Mouse (Mus musculus) hindbrain, embryonic 14.5 days (tissue): ENCODE measurements at regions not wholly inside any gene's neighbourhood (a gene's known extent, or its start where the extent isn't known, plus 50 kb on each side); places are given as distances from the start of the nearest gene placed in this dataset.

Experiments
- ATAC-seq: fragments of 200-750 bp; cut with Nextera tagmentation; 2 replicates; pipeline ENCODE4 v1.8.0; 2017; ENCODE audit warnings: moderate number of reproducible peaks, mild to moderate bottlenecking, moderate TSS enrichment, moderate library complexity; ENCODE audit not compliant: low FRiP score
- DNase-seq: peaks from one replicate; pipeline ENCODE4 v3.0.0-alpha.2; 2015; ENCODE audit warnings: low spot score
- H3K27ac ChIP-seq: fragments of 300-500 bp; sonication (generic); 2 replicates; pipeline ENCODE4 v1.5.1; 2014; ENCODE audit warnings: mild to moderate bottlenecking, moderate library complexity
- H3K27me3 ChIP-seq: fragments of 300-500 bp; sonication (generic); 2 replicates; pipeline ENCODE4 v1.6.1; 2014; ENCODE audit warnings: mild to moderate bottlenecking, low read length, mixed read lengths; ENCODE audit not compliant: control insufficient read depth, insufficient read depth
- H3K36me3 ChIP-seq: fragments of 300-500 bp; sonication (generic); replicated peaks from 2 replicates; pipeline ENCODE4 v1.6.1; 2014; ENCODE audit not compliant: control insufficient read depth, insufficient read depth
- H3K4me1 ChIP-seq: fragments of 300-500 bp; sonication (generic); replicated peaks from 2 replicates; pipeline ENCODE4 v1.6.1; 2014; ENCODE audit warnings: antibody characterized with exemption, low read length, mixed read lengths; ENCODE audit not compliant: control insufficient read depth, insufficient read depth
- H3K4me2 ChIP-seq: fragments of 300-500 bp; sonication (generic); replicated peaks from 2 replicates; pipeline ENCODE4 v1.6.1; 2014; ENCODE audit warnings: mild to moderate bottlenecking, moderate library complexity
- H3K4me3 ChIP-seq: fragments of 300-500 bp; sonication (generic); replicated peaks from 2 replicates; pipeline ENCODE4 v1.5.1; 2014; ENCODE audit warnings: mild to moderate bottlenecking, low read length
- H3K9ac ChIP-seq: fragments of 300-500 bp; sonication (generic); 2 replicates; pipeline ENCODE4 v1.6.1; 2014
- H3K9me3 ChIP-seq: fragments of 300-500 bp; sonication (generic); 2 replicates; pipeline ENCODE4 v1.6.1; 2016; ENCODE audit warnings: low read length; ENCODE audit not compliant: control insufficient read depth
- WGBS: fragments of 180-500 bp; shearing (Covaris S2); extraction: QIAGEN DNeasy Blood & Tissue Kit; methylation state at CpG from one replicate; pipeline ENCODE4 v1.1.7; 2014; 5-methylcytosine and 5-hydroxymethylcytosine counted together

DNA sequence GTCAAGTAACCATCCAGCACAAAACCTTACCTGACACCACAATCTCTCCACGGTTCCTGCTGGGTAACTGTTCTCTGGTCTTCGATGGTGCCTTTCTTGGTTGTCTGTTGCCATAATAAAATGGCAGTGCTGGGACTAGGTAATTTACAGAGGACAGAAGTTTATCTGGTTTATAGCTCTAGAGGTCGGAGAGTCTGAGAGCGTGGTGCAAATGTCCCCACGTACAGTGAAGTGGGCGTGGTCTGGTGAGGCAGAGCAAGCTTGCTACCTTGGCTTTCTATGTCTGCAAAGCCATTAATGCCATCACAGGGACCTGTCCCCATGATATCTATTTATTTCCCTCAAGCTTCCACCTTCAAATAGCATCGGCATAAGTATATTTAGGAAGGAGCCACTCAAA lies 223.0 kb downstream of the Opa1 start:
- no peak overlapping the region for H3K4me3 ChIP-seq
- no peaks in the 10 kb centered on the region for H3K9me3 ChIP-seq
- H3K4me1 ChIP-seq: no peaks in the 10 kb centered on the region
- H3K27ac ChIP-seq: no peak overlapping the region
- H3K9ac ChIP-seq: no peak overlapping the region
- H3K4me2 ChIP-seq: no peak overlapping the region
- ATAC-seq (no peak), DNase-seq (no peak)
- WGBS: 88% methylated on average over 7 of the region's 7 CpGs
- H3K27me3 ChIP-seq: peaks cover 30% of the 10 kb centered on the region
- no peaks in the 10 kb centered on the region for H3K36me3 ChIP-seq

GRCm38 (mm10) chr16:29802603-29803002 lies 223.5 kb downstream of the Opa1 start:
- peaks cover 26% of the 10 kb centered on the region for H3K27me3 ChIP-seq
- WGBS: 46% methylated on average over 6 of the region's 6 CpGs
- H3K4me1 ChIP-seq: no peaks in the 10 kb centered on the region
- no peaks in the 10 kb centered on the region for H3K36me3 ChIP-seq
- no peak overlapping the region for H3K27ac ChIP-seq
- H3K9me3 ChIP-seq: no peaks in the 10 kb centered on the region
- DNase-seq (no peak), ATAC-seq (no peak)
- no peak overlapping the region for H3K4me2 ChIP-seq
- H3K9ac ChIP-seq: no peak overlapping the region
- no peak overlapping the region for H3K4me3 ChIP-seq

DNA sequence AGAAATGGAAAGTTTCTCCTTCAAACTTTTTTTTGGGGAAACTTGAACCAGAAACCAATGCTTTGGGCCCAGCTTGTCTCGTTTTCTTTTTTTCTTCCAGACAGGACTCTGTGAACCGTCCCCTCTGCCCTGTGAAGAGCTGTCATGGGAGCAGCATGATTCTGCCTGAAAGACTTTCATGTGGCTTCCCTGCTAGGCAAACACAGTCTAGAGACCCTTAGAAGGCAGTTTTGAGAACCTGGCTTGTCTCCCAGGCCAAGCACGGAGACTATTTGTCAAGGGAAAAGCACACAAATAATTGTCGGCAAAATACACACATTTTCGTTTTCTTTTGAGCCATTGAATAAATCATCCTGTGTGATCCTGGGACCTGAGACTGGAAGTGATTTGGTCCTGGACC lies 228.7 kb downstream of the Opa1 start:
- Histone ChIP-seq H3K27me3 (peaks cover 14% of the 10 kb centered on the region), H3K27ac (no peak overlapping the region), H3K9ac (no peak overlapping the region), H3K9me3 (no peaks in the 10 kb centered on the region), H3K4me1 (peaks cover 2% of the 10 kb centered on the region), H3K4me3 (no peak overlapping the region), H3K36me3 (no peaks in the 10 kb centered on the region), H3K4me2 (no peak overlapping the region)
- 63% methylated on average over 5 of the region's 5 CpGs for WGBS
- DNase-seq (no peak), ATAC-seq (no peak)

DNA sequence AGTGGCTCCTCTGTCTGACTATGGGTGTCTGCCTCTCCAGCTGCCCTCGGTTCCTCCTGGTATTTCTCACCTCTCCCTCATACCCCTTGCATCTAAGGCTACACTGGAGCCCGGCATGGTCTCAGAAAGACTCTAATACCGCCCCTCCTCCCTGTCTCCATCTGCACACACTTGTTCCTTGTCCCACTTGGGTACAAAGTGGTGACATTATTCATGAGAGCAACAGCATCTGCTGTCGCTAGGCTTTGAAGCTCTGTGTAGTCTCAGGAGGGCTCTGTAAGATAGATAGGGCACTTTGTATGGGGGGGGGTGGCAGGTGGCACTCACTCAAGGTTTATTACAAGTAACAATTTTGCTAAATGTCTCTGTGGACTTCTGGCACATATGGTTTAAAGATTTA lies 229.7 kb downstream of the Opa1 start:
- H3K9ac ChIP-seq: no peak overlapping the region
- no peak overlapping the region for H3K4me2 ChIP-seq
- peaks cover 6% of the 10 kb centered on the region for H3K4me1 ChIP-seq
- DNase-seq: no peak
- H3K27me3 ChIP-seq: peaks cover 15% of the 10 kb centered on the region
- WGBS: 32% methylated on average over 4 of the region's 4 CpGs
- no peaks in the 10 kb centered on the region for H3K9me3 ChIP-seq
- no peak overlapping the region for H3K4me3 ChIP-seq
- H3K27ac ChIP-seq: no peak overlapping the region
- no peaks in the 10 kb centered on the region for H3K36me3 ChIP-seq
- 0 out of 2 replicates have a peak, but pooled peaks have one; percentile 15 for ATAC-seq

DNA sequence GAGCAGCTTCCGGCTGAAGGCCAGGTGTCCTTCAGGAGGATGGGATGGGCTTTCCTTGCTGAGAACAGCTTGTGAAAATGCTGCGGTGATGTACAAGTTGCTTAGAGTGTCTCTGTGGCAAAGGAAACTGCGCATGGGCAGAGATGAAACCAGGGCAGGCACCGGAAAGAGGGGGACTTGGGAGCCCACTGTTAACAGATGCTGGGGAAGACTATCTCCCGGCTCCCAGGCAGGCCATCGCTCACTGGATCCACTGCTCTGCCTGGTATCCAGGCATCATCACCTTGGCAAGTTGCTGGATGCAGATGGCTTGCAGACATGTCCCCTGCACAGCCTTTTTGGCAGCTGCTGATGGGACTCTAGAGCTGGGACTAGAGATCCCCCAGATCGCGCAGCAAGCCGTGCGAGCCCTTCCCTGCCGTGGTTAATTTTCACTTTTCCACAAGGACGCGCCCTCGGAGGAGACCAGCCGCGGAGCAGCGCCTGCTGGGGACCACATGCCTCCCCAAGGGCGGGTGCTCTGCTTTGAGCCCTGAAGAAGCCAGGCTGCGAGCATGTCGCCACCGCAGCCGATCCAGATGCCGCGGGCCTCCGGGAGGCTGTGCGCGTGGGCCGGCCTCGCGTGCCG lies 234.4 kb downstream of the Opa1 start:
- Histone ChIP-seq H3K9me3 (no peaks in the 10 kb centered on the region), H3K36me3 (no peaks in the 10 kb centered on the region), H3K4me2 (peak overlapping the region; percentile 99), H3K4me1 (peaks cover 6% of the 10 kb centered on the region), H3K9ac (peak overlapping the region; percentile 95), H3K27ac (peak overlapping the region; percentile 92), H3K27me3 (peaks cover 15% of the 10 kb centered on the region), H3K4me3 (peak overlapping the region; percentile 62)
- ATAC-seq (peak; percentile 71), DNase-seq (peak; percentile 66)
- WGBS: 3% methylated on average over 31 of the region's 31 CpGs

- H3K4me1 ChIP-seq: peaks cover 6% of the 10 kb centered on the region
- H3K27me3 ChIP-seq: peaks cover 15% of the 10 kb centered on the region
- peak overlapping the region; percentile 95 for H3K9ac ChIP-seq
- H3K27ac ChIP-seq: peak overlapping the region; percentile 92
- H3K4me3 ChIP-seq: peak overlapping the region; percentile 62
- H3K36me3 ChIP-seq: no peaks in the 10 kb centered on the region
- H3K4me2 ChIP-seq: peak overlapping the region; percentile 99
- WGBS: 2% methylated on average over 20 of the region's 32 CpGs
- DNase-seq: peak; percentile 63
- H3K9me3 ChIP-seq: no peaks in the 10 kb centered on the region
- ATAC-seq: peak; percentile 79
These were observed 234.9 kb downstream of the Opa1 start for GRCm38 (mm10) chr16:29814039-29814438.

DNA sequence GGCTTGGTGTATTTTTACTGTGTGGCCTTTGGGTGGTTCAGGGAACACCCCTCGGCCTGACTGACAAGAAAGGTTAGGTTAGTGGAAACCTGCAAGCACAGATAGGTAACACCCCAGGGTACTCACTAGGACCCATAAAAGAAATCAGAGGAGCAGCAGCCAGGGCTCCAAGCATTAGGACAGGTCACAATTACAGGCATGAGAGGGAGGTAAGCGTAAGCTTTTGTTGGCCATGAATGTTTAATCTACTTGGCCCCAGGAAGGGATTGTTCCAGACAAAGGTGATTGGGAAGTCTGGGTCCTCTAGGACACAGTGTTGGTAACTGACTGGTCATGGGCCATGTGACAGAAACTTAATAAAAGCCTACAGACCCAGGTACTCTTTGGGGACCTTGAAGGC lies 235.5 kb downstream of the Opa1 start:
- peak overlapping the region; percentile 92; the same call in 1 of the 2 replicates for H3K27ac ChIP-seq
- 62% methylated on average over 2 of the region's 2 CpGs for WGBS
- H3K9me3 ChIP-seq: no peaks in the 10 kb centered on the region
- H3K36me3 ChIP-seq: no peaks in the 10 kb centered on the region
- no peak overlapping the region; the same call in 1 of the 2 replicates for H3K4me3 ChIP-seq
- no peak overlapping the region for H3K9ac ChIP-seq
- H3K27me3 ChIP-seq: peaks cover 15% of the 10 kb centered on the region
- no peak for DNase-seq
- ATAC-seq: no peak
- peak overlapping the region; percentile 99 for H3K4me2 ChIP-seq
- peaks cover 6% of the 10 kb centered on the region for H3K4me1 ChIP-seq

DNA sequence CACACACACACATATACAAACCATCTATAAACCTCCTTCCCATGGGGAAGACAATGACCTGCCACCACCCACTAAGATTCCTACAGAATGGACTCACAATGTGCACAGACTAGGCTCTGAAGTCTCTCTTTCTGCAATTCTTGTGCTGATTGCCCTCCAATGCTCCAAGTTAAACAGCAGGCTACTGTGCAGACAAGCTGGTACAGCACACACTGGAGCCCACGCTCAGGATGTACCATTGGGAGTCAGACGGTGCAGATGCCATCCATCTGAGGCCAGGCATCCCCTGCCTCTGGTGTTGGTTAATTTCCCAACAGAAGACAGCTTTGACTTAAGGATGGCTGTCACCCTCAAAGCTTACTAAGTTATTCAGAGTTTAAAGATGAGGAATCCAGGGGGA lies 236.1 kb downstream of the Opa1 start:
- H3K4me2 ChIP-seq: no peak overlapping the region
- 41% methylated on average over 2 of the region's 2 CpGs for WGBS
- H3K9me3 ChIP-seq: no peaks in the 10 kb centered on the region
- ATAC-seq (no peak), DNase-seq (no peak)
- no peaks in the 10 kb centered on the region for H3K36me3 ChIP-seq
- H3K4me1 ChIP-seq: peaks cover 6% of the 10 kb centered on the region
- H3K4me3 ChIP-seq: no peak overlapping the region
- no peak overlapping the region for H3K27ac ChIP-seq
- no peak overlapping the region for H3K9ac ChIP-seq
- peaks cover 17% of the 10 kb centered on the region for H3K27me3 ChIP-seq

DNA sequence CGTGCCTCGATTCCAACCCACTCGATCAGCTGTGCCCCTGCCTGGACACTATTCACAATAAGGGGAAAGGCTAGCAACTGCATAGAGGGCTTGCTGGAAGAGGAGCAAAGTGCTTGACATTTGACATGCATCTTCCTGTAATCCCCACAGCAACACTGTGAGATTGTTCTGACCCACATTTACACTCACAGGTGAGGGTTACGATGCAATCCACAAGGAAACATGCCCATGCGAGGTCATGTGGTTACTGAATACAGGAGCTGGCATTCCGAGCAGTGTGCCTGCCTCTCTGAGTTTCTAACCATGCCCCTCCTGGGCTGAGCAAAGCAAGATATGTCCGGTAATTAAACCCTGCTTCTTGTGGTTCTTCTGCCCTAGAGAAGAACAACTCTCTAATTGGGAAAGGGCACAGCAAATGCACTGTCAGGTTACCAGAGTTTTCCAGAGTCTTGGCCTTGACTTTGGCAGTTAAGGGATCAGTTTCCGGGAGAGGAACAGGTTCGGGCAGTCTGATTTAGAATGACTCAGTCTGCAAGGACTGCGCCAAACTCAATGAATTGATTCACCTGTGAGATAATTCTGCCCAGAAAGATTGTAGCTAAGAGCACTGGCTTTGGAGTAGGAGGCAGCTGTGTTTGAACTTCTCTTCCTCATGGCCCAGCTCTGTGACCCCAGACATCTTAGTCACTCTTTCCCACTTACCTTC lies 236.7 kb downstream of the Opa1 start:
- no peak overlapping the region for H3K4me3 ChIP-seq
- H3K27ac ChIP-seq: no peak overlapping the region
- DNase-seq (no peak), ATAC-seq (no peak)
- peaks cover 6% of the 10 kb centered on the region for H3K4me1 ChIP-seq
- 87% methylated on average over 10 of the region's 10 CpGs for WGBS
- no peaks in the 10 kb centered on the region for H3K9me3 ChIP-seq
- no peaks in the 10 kb centered on the region for H3K36me3 ChIP-seq
- H3K27me3 ChIP-seq: peaks cover 19% of the 10 kb centered on the region
- H3K9ac ChIP-seq: no peak overlapping the region
- no peak overlapping the region for H3K4me2 ChIP-seq
